Mouse (Mus musculus) adrenal gland, adult (tissue): ENCODE measurements around the gene Clybl.

Experiments
- DNase-seq, 2 experiments: peaks; one replicate each; pipeline ENCODE4 v3.0.0; 2022 to 2023; ENCODE audit warnings: low spot score in 1 of 2; ENCODE audit not compliant: inconsistent age in 2 of 2

Clybl gene

GRCm38 (mm10) chr14:122297386-122298109, 116.0 kb downstream of the Clybl start:
- no peak for DNase-seq

GRCm38 (mm10) chr14:122300261-122300660, 118.8 kb downstream of the Clybl start:
- no peak for DNase-seq

DNA sequence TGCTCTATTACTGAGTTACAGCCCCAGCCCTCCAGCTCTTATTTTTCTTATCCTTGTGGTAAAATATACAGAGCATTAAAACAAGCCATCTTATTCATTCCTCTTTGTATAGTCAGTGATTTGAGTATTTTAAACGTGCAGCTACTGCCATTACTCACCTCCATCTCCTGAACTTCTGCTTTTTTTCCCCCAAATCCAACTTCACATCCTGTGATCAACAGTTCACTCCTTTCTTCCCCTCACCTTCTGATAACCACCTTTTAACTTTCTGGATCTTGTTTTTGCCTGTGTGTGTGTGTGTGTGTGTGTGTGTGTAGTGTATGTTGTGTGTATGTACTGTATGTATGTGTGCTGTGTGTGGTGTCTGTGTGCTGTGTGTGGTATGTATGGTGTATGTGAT, 122.3 kb downstream of the Clybl start:
- DNase-seq, result no peak

GRCm38 (mm10) chr14:122305132-122305531, 123.6 kb downstream of the Clybl start:
- no peak for DNase-seq

- no peak for DNase-seq
These were observed 130.9 kb downstream of the Clybl start for GRCm38 (mm10) chr14:122312415-122312814.

DNA sequence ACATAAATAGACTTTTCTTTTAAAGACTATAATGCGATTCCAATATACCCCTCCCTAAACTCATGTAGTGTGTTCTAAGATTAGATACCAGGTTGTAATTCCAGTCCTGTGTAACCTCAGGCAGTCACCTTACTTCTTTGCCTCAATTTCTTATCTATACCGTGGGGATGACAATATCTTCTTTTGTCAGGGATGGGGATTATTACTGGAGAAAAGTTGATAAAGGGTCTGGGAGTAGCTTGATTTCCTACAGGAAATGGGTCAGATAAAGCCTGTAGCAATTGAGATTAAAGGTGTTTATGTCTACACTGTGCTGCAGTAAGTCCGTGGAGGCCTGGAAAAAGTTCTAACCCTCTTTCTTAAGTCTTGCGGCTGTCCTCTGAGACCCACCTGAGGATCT, 131.8 kb downstream of the Clybl start:
- no peak for DNase-seq

- no peak for DNase-seq
These were observed 134.2 kb downstream of the Clybl start for GRCm38 (mm10) chr14:122315743-122316142.

- peak in 1 of 2 experiments; percentile 34 for DNase-seq
These were observed 140.6 kb downstream of the Clybl start for GRCm38 (mm10) chr14:122322136-122322535.

DNA sequence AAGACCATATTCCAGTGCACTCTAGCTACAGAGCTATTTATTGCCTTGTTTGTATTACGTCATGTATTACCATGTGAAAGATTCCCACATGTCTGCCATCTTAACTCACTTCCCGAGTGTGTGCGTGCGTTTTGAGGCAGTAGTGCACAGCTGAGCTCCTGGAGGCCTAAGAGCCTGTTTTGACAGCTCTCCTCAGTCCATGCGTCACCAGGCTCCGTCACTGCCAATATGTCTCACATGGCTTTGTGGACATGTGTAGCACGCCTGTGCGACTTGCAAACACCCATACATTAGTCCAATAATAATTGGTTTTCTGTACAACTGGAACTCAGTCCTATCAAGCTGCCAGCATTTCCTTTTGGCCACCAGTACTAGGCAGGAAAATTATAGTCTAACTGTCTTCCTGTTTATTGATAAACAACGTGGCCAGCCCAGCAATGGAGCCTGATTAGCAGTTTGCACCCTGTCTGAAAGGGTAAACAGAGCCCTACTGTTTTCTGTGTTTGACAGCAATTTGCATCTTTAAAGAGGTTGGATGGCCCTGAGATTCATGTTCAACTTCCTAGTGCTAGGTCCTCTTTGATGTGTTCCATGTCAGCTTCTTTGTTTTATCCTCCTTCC, 142.4 kb downstream of the Clybl start:
- no peak for DNase-seq

DNA sequence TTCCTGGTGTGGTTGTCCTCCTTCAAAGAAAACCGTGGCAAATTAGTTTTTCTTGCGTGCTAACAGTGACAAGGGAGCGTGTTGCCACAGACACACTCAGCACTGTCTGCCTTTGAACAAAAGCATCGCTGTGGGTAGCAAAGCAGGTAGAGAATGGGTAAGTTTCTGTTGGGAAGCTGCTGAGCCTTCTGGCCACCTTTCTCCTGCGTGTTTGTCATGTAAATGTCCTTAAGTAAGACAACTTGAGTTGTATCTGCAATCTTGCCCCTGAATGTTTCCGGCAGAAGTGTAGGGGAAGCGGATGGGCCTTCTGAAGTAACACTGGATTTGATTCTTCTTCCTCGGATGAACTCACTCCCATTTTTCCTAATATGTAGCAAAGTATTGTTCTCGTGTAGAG, 148.6 kb downstream of the Clybl start:
- DNase-seq, result no peak

GRCm38 (mm10) chr14:122330716-122331115, 149.2 kb downstream of the Clybl start:
- no peak for DNase-seq

DNA sequence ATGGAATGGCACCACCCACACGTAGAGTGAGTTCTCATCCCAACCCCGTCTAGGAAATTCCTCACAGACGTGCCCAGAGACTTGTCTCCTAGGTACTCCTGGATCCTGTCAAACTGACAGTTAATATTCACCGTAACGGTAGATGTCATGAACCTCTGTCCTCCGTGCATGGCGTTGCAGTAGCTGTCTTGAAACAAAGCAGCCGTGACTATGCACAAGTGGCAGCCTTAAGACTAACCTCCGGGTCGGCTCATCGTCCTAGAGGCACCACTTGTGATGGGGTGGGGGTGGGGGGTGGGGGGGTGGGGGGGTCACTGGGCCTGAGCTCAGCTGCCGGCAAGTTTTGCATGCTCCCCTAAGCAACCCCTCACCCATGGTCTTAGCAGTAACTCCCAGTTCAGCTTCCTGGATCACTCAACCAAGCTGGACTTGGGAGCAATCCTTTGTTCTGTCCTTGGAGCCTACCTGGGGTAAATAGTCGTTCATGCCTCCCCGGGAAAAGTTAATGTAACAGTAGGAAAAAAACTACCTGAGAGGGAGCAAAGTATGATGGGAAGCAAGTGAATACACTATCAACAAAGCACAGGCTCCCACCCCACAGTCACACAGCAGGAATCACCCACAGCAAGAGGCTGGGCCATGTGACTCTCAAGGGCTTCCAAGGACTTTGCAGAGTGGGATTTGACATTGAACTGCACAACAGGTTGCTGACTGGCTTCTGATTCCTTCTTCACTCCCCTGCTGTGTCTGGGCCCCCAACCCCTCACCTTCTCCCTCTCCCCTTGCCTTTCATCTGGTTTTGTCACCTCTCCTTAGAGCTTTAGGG, 150.3 kb downstream of the Clybl start:
- DNase-seq, result no peak

DNA sequence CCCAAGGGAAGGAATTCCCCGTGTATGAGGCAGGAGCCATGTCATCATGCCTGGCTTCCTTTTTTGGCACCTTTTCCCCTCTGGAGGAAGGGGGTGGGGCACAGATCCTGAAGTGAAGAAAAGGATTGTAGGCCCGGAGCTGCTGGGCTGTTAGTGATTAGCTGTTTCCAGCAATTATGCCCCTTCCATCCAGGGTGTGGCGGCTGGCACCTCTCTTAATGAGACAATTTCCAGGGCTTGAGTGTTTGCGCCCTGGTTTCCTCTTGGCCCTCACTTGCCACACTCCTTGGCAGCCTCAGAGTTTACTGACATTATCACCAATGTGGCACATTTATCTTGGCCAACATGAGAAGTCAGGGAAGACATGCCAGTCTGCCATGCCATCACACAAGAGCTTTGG, 155.5 kb downstream of the Clybl start:
- DNase-seq, result no peak

DNA sequence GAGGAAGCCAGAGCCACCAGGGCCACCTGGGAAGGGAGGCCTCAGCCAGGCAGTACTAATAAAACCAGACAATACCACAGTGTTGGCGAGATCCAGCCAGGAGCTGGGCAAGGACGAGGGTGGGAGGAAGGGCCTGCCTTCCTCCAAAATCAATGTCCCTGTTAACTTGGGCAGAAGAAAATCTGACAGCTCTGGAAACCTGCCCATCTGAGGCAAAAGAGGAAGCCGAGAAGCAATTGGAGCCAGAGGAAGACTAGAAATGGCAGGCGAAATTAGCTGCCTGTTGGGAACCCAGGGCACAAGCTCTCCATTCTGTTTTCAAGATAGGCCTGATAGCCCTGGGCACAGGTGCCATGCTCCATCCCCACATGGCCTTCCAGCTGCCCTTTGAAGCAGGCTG, 157.3 kb downstream of the Clybl start:
- DNase-seq, result no peak

DNA sequence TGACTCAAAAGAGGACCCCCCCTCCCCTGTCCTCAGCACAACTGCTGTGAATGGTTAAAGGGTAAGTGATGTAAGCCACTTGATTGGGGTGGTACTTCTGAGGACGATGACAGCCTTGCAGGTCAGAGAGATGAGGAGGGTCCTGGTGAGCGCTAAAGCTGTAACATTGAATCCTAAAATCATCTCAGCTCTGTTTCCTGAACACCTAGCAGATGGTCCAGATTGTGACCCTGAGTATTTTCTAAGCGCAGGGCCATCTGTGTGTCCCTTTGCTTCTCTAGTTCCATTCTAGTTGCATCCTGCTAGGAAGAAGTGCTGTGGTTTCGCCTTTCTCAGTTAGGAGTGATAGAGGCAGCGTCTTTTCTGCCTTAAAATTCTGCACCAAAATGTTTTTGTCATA, 158.6 kb downstream of the Clybl start:
- DNase-seq, result no peak

GRCm38 (mm10) chr14:122341591-122342360, 160.3 kb downstream of the Clybl start:
- DNase-seq, result no peak

DNA sequence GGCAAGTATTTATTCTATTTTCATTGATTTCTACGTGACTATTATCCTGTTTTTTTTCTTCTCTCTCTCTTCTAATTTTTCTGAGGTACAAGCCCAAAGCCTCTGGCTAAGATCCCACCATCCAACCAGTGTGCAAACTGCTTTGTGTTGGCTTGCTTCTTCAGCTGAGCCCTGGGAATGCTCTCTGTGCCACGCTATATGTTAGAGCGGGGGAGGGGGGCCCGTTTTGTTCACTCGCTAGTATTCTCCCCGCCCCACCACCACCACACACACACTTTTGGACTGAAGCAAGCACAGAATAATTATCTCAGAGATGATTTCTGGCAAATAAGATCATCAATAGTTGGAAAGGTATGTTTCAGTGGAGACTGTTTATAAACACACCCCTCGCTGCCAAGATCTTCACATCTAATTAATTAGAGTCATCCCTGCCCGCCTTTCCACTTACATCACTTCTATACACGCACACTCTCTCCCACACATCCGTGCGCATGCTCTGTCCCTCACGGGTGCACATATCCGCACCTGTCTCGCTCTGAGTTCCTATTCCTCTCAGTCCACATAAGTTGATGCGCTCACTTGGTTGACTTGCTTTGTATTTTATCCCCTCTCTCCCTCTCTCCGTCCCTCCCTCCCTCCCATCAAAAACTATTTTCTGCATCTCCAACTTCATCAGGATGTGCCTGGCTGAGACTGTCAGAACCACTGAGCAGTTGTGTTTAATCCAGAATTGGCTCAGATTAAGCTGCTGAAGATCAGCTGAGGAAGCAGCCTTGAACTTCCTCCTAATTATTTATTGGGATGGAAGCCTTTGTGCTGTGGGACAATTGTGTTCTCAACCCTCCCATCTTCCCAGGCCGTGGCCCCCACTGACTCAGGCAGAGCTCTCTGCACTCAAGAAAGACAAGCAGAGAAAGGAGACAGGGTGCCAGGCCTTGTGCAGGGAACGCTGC, 163.0 kb downstream of the Clybl start:
- no peak for DNase-seq

- no peak for DNase-seq
These were observed 166.6 kb downstream of the Clybl start for GRCm38 (mm10) chr14:122348069-122348468.

- no peak for DNase-seq
These were observed 167.8 kb downstream of the Clybl start for GRCm38 (mm10) chr14:122349326-122349725.

DNA sequence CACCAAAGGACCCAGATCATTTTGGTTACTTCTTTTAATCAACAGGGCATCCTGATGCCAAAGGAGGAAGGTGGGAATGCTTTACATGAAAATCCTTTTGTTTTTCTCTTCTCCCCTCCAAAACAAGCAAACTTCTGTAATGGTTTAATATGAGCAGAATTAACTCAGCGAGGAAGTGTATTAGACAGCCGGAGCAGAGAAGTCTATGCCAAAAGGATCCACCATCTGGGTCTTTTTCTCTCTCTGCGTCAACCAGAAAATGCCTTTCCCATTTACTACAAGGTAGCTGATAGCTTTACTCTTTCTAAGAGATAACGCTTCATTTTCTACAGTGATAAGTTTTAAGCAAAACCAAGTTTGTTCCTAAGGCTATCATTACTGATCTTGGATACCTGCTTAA, 168.3 kb downstream of the Clybl start:
- DNase-seq, result no peak
